Mouse (Mus musculus): ENCODE measurements around the gene AB124611. TPM values are rescaled to one million over a fixed set of nuclear protein-coding genes. Genes with fewer than 3 reads are reported as not detected.
"Not testable (repeated sequence)": the region's sequence is repeated elsewhere in the genome, so short reads cannot be mapped to it uniquely, and the experiment has no call there.

AB124611 gene
- polyA plus RNA-seq, 1 experiment from 2014 or later: 3.9 TPM

GRCm38 (mm10) chr9:21503352-21503751 is 22.6 kb upstream of the AB124611 start:
- Histone ChIP-seq H3K4me2 (no peak overlapping the region), H3K36me3 (peaks cover 47% of the 10 kb centered on the region), H3K27me3 (no peaks in the 10 kb centered on the region), H3K27ac (no peak overlapping the region), H3K9me3 (no peaks in the 10 kb centered on the region), H3K9ac (no peak overlapping the region), H3K4me1 (no peaks in the 10 kb centered on the region), H3K4me3 (no peak overlapping the region)
- no peak for ATAC-seq (ENCODE audit: borderline replicate concordance, extremely low read depth, low FRiP score, low TSS enrichment)
- 92% methylated on average over 8 of the region's 8 CpGs for WGBS

DNA sequence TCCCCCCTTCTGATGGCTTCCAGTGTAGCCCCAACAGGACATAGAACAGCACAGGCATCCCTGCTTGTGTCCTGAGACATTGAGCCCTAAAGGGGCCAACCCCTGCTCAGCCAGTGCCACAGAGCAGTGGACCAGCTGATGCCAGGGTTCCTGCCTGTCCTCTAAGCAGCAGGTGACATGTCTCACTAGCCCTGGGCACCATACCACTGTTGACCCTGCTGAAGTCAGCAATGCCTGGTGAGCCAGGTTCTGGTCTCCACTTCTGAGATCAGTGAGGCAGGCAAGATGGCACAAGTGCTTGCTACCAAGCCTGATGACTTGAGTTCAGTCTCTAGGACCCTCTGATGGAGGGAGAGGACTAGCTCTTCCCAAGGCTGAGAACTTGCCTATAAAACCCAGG is 20.2 kb upstream of the AB124611 start:
- Histone ChIP-seq H3K4me1 (peaks cover 14% of the 10 kb centered on the region), H3K27ac (no peak overlapping the region), H3K9ac (no peak overlapping the region), H3K36me3 (peaks cover 44% of the 10 kb centered on the region), H3K27me3 (no peaks in the 10 kb centered on the region), H3K9me3 (no peaks in the 10 kb centered on the region), H3K4me3 (no peak overlapping the region), H3K4me2 (no peak overlapping the region)
- no peak for ATAC-seq (ENCODE audit: borderline replicate concordance, extremely low read depth, low FRiP score, low TSS enrichment)

DNA sequence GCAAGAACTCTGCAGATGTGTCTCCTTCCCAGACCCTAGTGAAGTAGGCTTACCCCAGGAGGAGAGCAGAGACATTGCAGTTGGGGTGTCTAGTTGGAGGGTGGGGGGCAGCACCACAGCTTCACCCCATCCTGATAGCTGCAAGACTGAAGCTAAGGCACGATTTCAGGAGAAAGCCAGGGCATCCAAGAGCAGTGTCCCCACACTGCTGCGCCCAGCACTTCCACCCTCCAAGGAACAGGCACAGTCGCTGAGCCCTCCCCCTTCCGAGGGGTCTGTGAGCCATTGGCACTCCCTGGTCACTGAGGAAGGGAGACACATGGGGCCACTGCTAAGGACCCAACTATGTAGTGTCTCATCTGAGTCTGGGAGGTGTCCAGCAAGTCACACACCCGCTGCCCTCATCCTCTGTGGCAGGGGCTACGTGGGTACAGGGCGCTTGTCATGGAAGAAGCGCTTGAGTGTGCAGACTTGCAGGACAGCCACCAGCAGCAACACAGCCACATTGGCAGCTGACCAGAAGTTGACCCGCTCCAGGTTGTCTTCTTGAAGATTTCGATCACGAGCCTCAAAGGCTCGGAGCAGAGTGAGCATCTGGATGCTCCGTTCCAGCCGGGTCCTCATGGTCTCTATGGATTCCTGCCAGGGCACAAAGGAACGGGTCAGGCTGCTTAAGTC is 18.1 kb upstream of the AB124611 start:
- no peak overlapping the region for H3K4me2 ChIP-seq
- WGBS: 84% methylated on average over 15 of the region's 15 CpGs
- H3K4me3 ChIP-seq: no peak overlapping the region
- peaks cover 42% of the 10 kb centered on the region for H3K36me3 ChIP-seq
- no peak overlapping the region for H3K9ac ChIP-seq
- no peak for ATAC-seq (ENCODE audit: borderline replicate concordance, extremely low read depth, low FRiP score, low TSS enrichment)
- no peaks in the 10 kb centered on the region for H3K9me3 ChIP-seq
- no peak overlapping the region for H3K27ac ChIP-seq
- H3K27me3 ChIP-seq: no peaks in the 10 kb centered on the region
- H3K4me1 ChIP-seq: peaks cover 19% of the 10 kb centered on the region

DNA sequence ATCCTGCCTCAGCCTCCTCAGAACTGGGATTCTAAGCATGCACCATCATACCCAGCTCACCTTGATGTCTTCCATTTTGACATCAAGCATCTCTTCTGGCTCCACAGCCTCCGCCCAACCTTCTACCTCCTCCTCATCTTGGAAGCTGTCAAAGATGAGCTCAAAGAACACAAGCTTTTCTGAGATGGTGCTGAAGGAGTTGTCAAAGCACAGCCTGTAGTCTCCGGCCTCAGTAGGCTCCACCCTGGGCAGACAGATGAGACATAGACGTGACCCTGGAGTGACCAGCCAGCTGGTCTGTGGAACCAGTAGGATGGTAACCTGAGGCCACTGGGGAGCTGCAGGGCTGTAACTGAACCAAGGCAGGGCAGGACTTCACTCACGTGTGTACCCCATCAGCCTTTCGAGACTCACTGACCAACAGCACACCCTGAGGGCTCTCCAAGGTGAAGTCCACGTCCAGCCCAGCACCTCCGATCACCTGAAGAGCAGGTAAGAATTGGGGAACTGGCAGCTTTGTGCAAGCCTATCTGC is 17.0 kb upstream of the AB124611 start:
- Histone ChIP-seq H3K9ac (peak overlapping the region; percentile 81), H3K4me1 (peaks cover 19% of the 10 kb centered on the region), H3K27me3 (no peaks in the 10 kb centered on the region), H3K27ac (no peak overlapping the region), H3K4me3 (peak overlapping the region; percentile 86), H3K9me3 (no peaks in the 10 kb centered on the region), H3K4me2 (peak overlapping the region; percentile 67), H3K36me3 (peaks cover 38% of the 10 kb centered on the region)
- no peak for ATAC-seq (ENCODE audit: borderline replicate concordance, extremely low read depth, low FRiP score, low TSS enrichment)
- WGBS: 68% methylated on average over 7 of the region's 7 CpGs

GRCm38 (mm10) chr9:21509772-21510688 is 15.9 kb upstream of the AB124611 start, which contains the start of gene Tmed1:
TSS of gene Tmed1 (minus strand) at chr9:21510252.
- Histone ChIP-seq H3K4me1 (peaks cover 19% of the 10 kb centered on the region), H3K36me3 (peaks cover 37% of the 10 kb centered on the region), H3K27me3 (no peaks in the 10 kb centered on the region), H3K4me2 (peak within 1 kb of the TSS; percentile 67), H3K4me3 (peak within 1 kb of the TSS; percentile 86), H3K27ac (peak within 1 kb of the TSS; percentile 96), H3K9ac (peak within 1 kb of the TSS; percentile 81), H3K9me3 (no peaks in the 10 kb centered on the region)
- peak; percentile 97 for ATAC-seq (ENCODE audit: borderline replicate concordance, extremely low read depth, low FRiP score, low TSS enrichment)
- under 1% methylated on average over 44 of the region's 44 CpGs for WGBS

- H3K27me3 ChIP-seq: no peaks in the 10 kb centered on the region
- H3K4me3 ChIP-seq: peak overlapping the region; percentile 86
- peak overlapping the region; percentile 81 for H3K9ac ChIP-seq
- peaks cover 19% of the 10 kb centered on the region for H3K4me1 ChIP-seq
- peak overlapping the region; percentile 96 for H3K27ac ChIP-seq
- ATAC-seq (ENCODE audit: borderline replicate concordance, extremely low read depth, low FRiP score, low TSS enrichment): peak; percentile 39
- WGBS: 3% methylated on average over 7 of the region's 7 CpGs
- peaks cover 32% of the 10 kb centered on the region for H3K36me3 ChIP-seq
- H3K4me2 ChIP-seq: peak overlapping the region; percentile 67
- no peaks in the 10 kb centered on the region for H3K9me3 ChIP-seq
These were observed 15.3 kb upstream of the AB124611 start for GRCm38 (mm10) chr9:21510689-21511015.

GRCm38 (mm10) chr9:21511052-21511451 is 14.9 kb upstream of the AB124611 start:
- no peak for ATAC-seq (ENCODE audit: borderline replicate concordance, extremely low read depth, low FRiP score, low TSS enrichment)
- Histone ChIP-seq H3K4me2 (peak overlapping the region; percentile 67), H3K27ac (peak overlapping the region; percentile 96; the same call in 1 of the 2 replicates), H3K4me3 (peak overlapping the region; percentile 86), H3K36me3 (peaks cover 28% of the 10 kb centered on the region), H3K9me3 (no peaks in the 10 kb centered on the region), H3K4me1 (peaks cover 19% of the 10 kb centered on the region), H3K9ac (peak overlapping the region; percentile 81; the same call in 1 of the 2 replicates), H3K27me3 (no peaks in the 10 kb centered on the region)
- 74% methylated on average over 9 of the region's 9 CpGs for whole genome bisulfite sequencing

DNA sequence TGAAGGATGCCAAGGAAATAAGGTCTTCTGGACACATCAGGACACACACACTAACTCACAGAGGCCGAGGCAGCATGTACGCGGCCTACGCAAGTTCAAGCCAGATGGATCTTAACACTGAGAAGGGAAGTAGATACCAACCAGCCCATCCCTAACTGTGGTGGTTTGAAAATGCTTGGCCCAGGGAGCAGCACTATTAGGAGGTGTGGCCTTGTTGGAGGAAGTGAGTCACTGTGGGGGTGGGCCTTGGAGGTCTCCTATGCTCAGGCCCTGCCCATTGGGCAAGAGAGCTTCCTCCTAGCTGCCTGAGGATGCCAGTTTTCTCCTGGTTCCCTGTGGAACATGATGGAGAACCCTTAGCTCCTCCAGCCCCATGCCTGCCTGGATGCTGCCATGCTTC is 12.5 kb upstream of the AB124611 start:
- Histone ChIP-seq H3K36me3 (peaks cover 5% of the 10 kb centered on the region), H3K4me1 (peaks cover 18% of the 10 kb centered on the region), H3K9me3 (no peaks in the 10 kb centered on the region), H3K27ac (no peak overlapping the region), H3K27me3 (no peaks in the 10 kb centered on the region), H3K4me3 (no peak overlapping the region), H3K4me2 (no peak overlapping the region), H3K9ac (no peak overlapping the region)
- WGBS: 98% methylated on average over 4 of the region's 4 CpGs
- ATAC-seq (ENCODE audit: borderline replicate concordance, extremely low read depth, low FRiP score, low TSS enrichment): no peak

GRCm38 (mm10) chr9:21517947-21518495 is 8.0 kb upstream of the AB124611 start:
- WGBS: 65% methylated on average over 6 of the region's 6 CpGs
- H3K4me1 ChIP-seq: no peaks in the 10 kb centered on the region
- H3K27me3 ChIP-seq: no peaks in the 10 kb centered on the region
- no peak for ATAC-seq (ENCODE audit: borderline replicate concordance, extremely low read depth, low FRiP score, low TSS enrichment)
- H3K9ac ChIP-seq: no peak overlapping the region
- H3K4me3 ChIP-seq: no peak overlapping the region
- H3K36me3 ChIP-seq: no peaks in the 10 kb centered on the region
- no peak overlapping the region for H3K27ac ChIP-seq
- H3K4me2 ChIP-seq: no peak overlapping the region
- H3K9me3 ChIP-seq: no peaks in the 10 kb centered on the region

GRCm38 (mm10) chr9:21518690-21519089 is 7.3 kb upstream of the AB124611 start:
- WGBS: 76% methylated on average over 6 of the region's 6 CpGs
- not testable (repeated sequence) for H3K9me3 ChIP-seq; H3K4me3 ChIP-seq; H3K4me2 ChIP-seq; ATAC-seq (ENCODE audit: borderline replicate concordance, extremely low read depth, low FRiP score, low TSS enrichment); H3K4me1 ChIP-seq; H3K9ac ChIP-seq; H3K27me3 ChIP-seq; H3K36me3 ChIP-seq; H3K27ac ChIP-seq

DNA sequence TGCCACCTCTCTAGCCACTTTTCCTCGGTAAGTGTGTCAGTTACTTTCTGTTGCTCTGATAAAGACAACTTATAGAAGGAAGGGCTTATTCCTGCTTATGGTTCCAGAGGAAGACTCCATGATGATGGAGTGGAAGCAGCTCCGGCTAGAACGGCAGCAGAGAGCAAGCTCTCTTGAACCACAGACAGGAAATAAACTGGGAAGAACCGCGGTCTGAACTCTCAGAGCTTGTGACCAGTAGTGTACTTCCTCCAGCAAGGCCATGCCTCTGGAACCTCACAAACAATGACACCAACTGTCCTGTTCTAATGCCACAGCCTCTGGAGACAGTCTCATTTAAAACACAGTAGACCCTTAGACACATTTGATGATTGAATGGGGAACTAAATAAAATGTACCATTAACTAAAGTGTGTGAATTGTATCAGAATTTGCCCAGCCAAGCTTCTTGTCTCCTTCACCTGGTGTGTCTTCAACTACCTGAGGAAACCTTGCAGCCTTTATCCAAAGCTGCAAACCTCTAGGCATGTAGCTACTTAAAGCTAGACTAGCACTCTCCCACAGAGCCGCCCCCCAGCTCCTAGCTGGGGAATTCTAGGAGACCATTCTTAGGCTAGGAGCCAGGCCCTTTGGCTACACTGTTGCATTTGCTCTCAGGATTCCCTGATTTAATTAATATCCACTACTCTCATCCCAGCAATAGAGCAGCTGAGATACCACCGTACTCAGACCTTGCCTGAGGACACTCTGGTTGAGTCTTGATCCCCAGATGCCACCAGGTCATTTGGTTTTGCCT is 637 bp upstream of the AB124611 start:
- Histone ChIP-seq H3K4me1 (no peaks in the 10 kb centered on the region), H3K27me3 (no peaks in the 10 kb centered on the region), H3K36me3 (no peaks in the 10 kb centered on the region), H3K9me3 (no peaks in the 10 kb centered on the region), H3K9ac (no peak overlapping the region), H3K4me2 (no peak overlapping the region), H3K4me3 (no peak overlapping the region), H3K27ac (no peak overlapping the region)
- 68% methylated on average over 7 of the region's 7 CpGs for WGBS
- ATAC-seq (ENCODE audit: borderline replicate concordance, extremely low read depth, low FRiP score, low TSS enrichment): no peak
